Mouse (Mus musculus) limb, embryonic 14.5 days (tissue): ENCODE measurements around the gene Srsf4. TPM values are rescaled to one million over a fixed set of nuclear protein-coding genes. Genes with fewer than 3 reads are reported as not detected.

ENCODE experiments used
- ATAC-seq: fragments of 200-750 bp; cut with Nextera tagmentation; 2 replicates; pipeline ENCODE4 v1.8.0; 2017; ENCODE audit warnings: low read depth, moderate number of reproducible peaks, moderate TSS enrichment; ENCODE audit not compliant: low FRiP score
- DNase-seq: peaks from one replicate; pipeline ENCODE4 v3.0.0-alpha.2; 2015; ENCODE audit warnings: low spot score
- H3K27ac ChIP-seq: fragments of 300-500 bp; sonication (generic); replicated peaks from 2 replicates; pipeline ENCODE4 v1.5.1; 2014; ENCODE audit warnings: low read depth, mild to moderate bottlenecking, low read length, moderate library complexity, mixed read lengths
- H3K27me3 ChIP-seq: fragments of 300-500 bp; sonication (generic); 2 replicates; pipeline ENCODE4 v1.6.1; 2014; ENCODE audit warnings: low read length, mixed read lengths; ENCODE audit not compliant: control insufficient read depth, insufficient read depth
- H3K36me3 ChIP-seq: fragments of 300-500 bp; sonication (generic); 2 replicates; pipeline ENCODE4 v1.6.1; 2014; ENCODE audit warnings: mild to moderate bottlenecking, low read length, moderate library complexity, mixed read lengths; ENCODE audit not compliant: control insufficient read depth, insufficient read depth
- H3K4me1 ChIP-seq: fragments of 300-500 bp; sonication (generic); 2 replicates; pipeline ENCODE4 v1.6.1; 2014; ENCODE audit warnings: antibody characterized with exemption, low read length, mixed read lengths; ENCODE audit not compliant: control insufficient read depth, insufficient read depth
- H3K4me2 ChIP-seq: fragments of 300-500 bp; sonication (generic); replicated peaks from 2 replicates; pipeline ENCODE4 v1.6.1; 2014; ENCODE audit warnings: low read depth, mild to moderate bottlenecking, low read length, moderate library complexity; ENCODE audit not compliant: severe bottlenecking
- H3K4me3 ChIP-seq: fragments of 300-500 bp; sonication (generic); replicated peaks from 2 replicates; pipeline ENCODE4 v1.5.1; 2014; ENCODE audit warnings: low read length
- H3K9ac ChIP-seq: fragments of 300-500 bp; sonication (generic); 2 replicates; pipeline ENCODE4 v1.6.1; 2014; ENCODE audit warnings: mild to moderate bottlenecking, low read depth, low read length, moderate library complexity; ENCODE audit not compliant: severe bottlenecking
- H3K9me3 ChIP-seq: fragments of 300-500 bp; sonication (generic); 2 replicates; pipeline ENCODE4 v1.6.1; 2016; ENCODE audit warnings: low read length; ENCODE audit not compliant: control insufficient read depth
- POLR2A ChIP-seq: fragments of 200-500 bp; IDR thresholded peaks from 2 replicates; pipeline ENCODE4 v1.8.0; 2012; ENCODE audit warnings: inconsistent platforms, mild to moderate bottlenecking, moderate library complexity, borderline replicate concordance; ENCODE audit not compliant: insufficient read depth, insufficient read length; ENCODE audit errors: extremely low read depth
- WGBS: fragments of 180-500 bp; shearing (Covaris S2); extraction: QIAGEN DNeasy Blood & Tissue Kit; methylation state at CpG from one replicate; pipeline ENCODE4 v1.1.7; 2014; 5-methylcytosine and 5-hydroxymethylcytosine counted together
- polyA plus RNA-seq, 2 experiments: library from polyadenylated mRNA; depleted of rRNA in 1 of 2; stranded (reverse) in 1 of 2; unstranded in 1 of 2; fragments of >200 nt; fragmentation: Nextera tagmentation in 1 of 2; extraction: Ambion mirVana in 1 of 2; gene quantifications; 2 replicates each; pipeline versions ENCODE4 v1.2.1 to v1.2.3; 2012 to 2014

Srsf4 gene
- polyA plus RNA-seq, 2 experiments, result 97.7 to 113 TPM

GRCm38 (mm10) chr4:131874567-131874966 lies 1.1 kb downstream of the Srsf4 start:
- DNase-seq, result no peak
- Histone ChIP-seq H3K27me3 (no peaks in the 10 kb centered on the region), H3K4me2 (peak overlapping the region; percentile 90), H3K9ac (peak overlapping the region; percentile 100), H3K9me3 (no peaks in the 10 kb centered on the region), H3K36me3 (no peaks in the 10 kb centered on the region), H3K4me3 (peak overlapping the region; percentile 100), H3K27ac (peak overlapping the region; percentile 100), H3K4me1 (peaks cover 36% of the 10 kb centered on the region)
- TF ChIP-seq POLR2A, result no peak
- ATAC-seq, result no peak
- WGBS, result 3% methylated on average over 11 of the region's 11 CpGs

GRCm38 (mm10) chr4:131875242-131875641 lies 1.8 kb downstream of the Srsf4 start:
- H3K27ac ChIP-seq, result no peak overlapping the region
- H3K4me2 ChIP-seq, result peak overlapping the region; percentile 90
- peaks cover 36% of the 10 kb centered on the region for H3K4me1 ChIP-seq
- DNase-seq (no peak), ATAC-seq (no peak)
- H3K9ac ChIP-seq, result peak overlapping the region; percentile 100
- H3K9me3 ChIP-seq, result no peaks in the 10 kb centered on the region
- no peaks in the 10 kb centered on the region for H3K27me3 ChIP-seq
- 35% methylated on average over 3 of the region's 3 CpGs for WGBS
- H3K4me3 ChIP-seq, result peak overlapping the region; percentile 100
- no peaks in the 10 kb centered on the region for H3K36me3 ChIP-seq
- TF ChIP-seq POLR2A, result no peak

- no peak overlapping the region for H3K9ac ChIP-seq
- H3K4me3 ChIP-seq, result no peak overlapping the region
- no peaks in the 10 kb centered on the region for H3K9me3 ChIP-seq
- ATAC-seq (no peak), DNase-seq (no peak)
- peaks cover 36% of the 10 kb centered on the region for H3K4me1 ChIP-seq
- no peak overlapping the region for H3K27ac ChIP-seq
- no peaks in the 10 kb centered on the region for H3K27me3 ChIP-seq
- WGBS, result 62% methylated on average over 2 of the region's 2 CpGs
- no peak overlapping the region for H3K4me2 ChIP-seq
- TF ChIP-seq POLR2A, result no peak
- H3K36me3 ChIP-seq, result no peaks in the 10 kb centered on the region
Measured at GRCm38 (mm10) chr4:131876836-131877235, 3.4 kb downstream of the Srsf4 start.

GRCm38 (mm10) chr4:131879692-131880091 lies 6.3 kb downstream of the Srsf4 start:
- H3K4me1 ChIP-seq, result peaks cover 32% of the 10 kb centered on the region
- no peak overlapping the region for H3K4me3 ChIP-seq

GRCm38 (mm10) chr4:131881306-131881705 lies 7.9 kb downstream of the Srsf4 start:
- no peak for DNase-seq
- no peak overlapping the region for H3K9ac ChIP-seq
- WGBS, result 84% methylated on average over 7 of the region's 7 CpGs
- no peaks in the 10 kb centered on the region for H3K27me3 ChIP-seq
- TF ChIP-seq POLR2A, result no peak
- H3K27ac ChIP-seq, result no peak overlapping the region
- no peak overlapping the region for H3K4me3 ChIP-seq
- peaks cover 17% of the 10 kb centered on the region; the same call in 1 of the 2 replicates for H3K4me1 ChIP-seq
- peaks cover 21% of the 10 kb centered on the region for H3K36me3 ChIP-seq
- H3K9me3 ChIP-seq, result no peaks in the 10 kb centered on the region
- no peak overlapping the region for H3K4me2 ChIP-seq
- no peak for ATAC-seq

More at GRCm38 (mm10) chr4:131879692-131880091, 6.3 kb downstream of the Srsf4 start:
- Histone ChIP-seq H3K27ac (no peak overlapping the region), H3K9ac (no peak overlapping the region), H3K27me3 (no peaks in the 10 kb centered on the region), H3K9me3 (no peaks in the 10 kb centered on the region), H3K4me2 (no peak overlapping the region), H3K36me3 (peaks cover 5% of the 10 kb centered on the region; the same call in 1 of the 2 replicates)
- DNase-seq (no peak), ATAC-seq (no peak)
- no peak for TF ChIP-seq POLR2A
- WGBS, result 72% methylated on average over 1 of the region's 1 CpGs

- no peak for TF ChIP-seq POLR2A
- Histone ChIP-seq H3K4me2 (no peak overlapping the region), H3K9ac (no peak overlapping the region), H3K27me3 (no peaks in the 10 kb centered on the region), H3K27ac (no peak overlapping the region), H3K4me3 (no peak overlapping the region), H3K36me3 (peaks cover 34% of the 10 kb centered on the region), H3K9me3 (no peaks in the 10 kb centered on the region), H3K4me1 (peaks cover 6% of the 10 kb centered on the region; the same call in 1 of the 2 replicates)
- DNase-seq (no peak), ATAC-seq (no peak)
- WGBS, result 71% methylated on average over 6 of the region's 6 CpGs
Measured at GRCm38 (mm10) chr4:131883571-131883970, 10.2 kb downstream of the Srsf4 start.
